Mouse (Mus musculus) kidney, adult 11 months (tissue): Measurements from ENCODE around the gene Oat.

Source experiments
- DNase-seq: peaks from one replicate; pipeline ENCODE4 v3.0.0; 2022

Gene Oat

GRCm38 (mm10) chr7:132540597-132540996, 35.6 kb downstream of the Oat start:
- DNase-seq: no peak

GRCm38 (mm10) chr7:132529206-132529605, 47.0 kb downstream of the Oat start:
- no peak for DNase-seq

GRCm38 (mm10) chr7:132513419-132513982, 62.7 kb downstream of the Oat start:
- no peak for DNase-seq

GRCm38 (mm10) chr7:132509110-132509509, 67.1 kb downstream of the Oat start:
- DNase-seq: no peak
